Mouse (Mus musculus) monocyte, adult 5-6 weeks (primary cell): ENCODE data around the gene Atxn7l3b. TPM values are rescaled to one million over a fixed set of nuclear protein-coding genes. Genes with fewer than 3 reads are reported as not detected.

ENCODE experiments used
- ATAC-seq: fragments of 153-309, 156-312 bp; replicated peaks from 2 replicates; pipeline ENCODE4 v1.8.0; 2017; ENCODE audit warnings: mild to moderate bottlenecking; ENCODE audit not compliant: low TSS enrichment, insufficient number of reproducible peaks, severe bottlenecking, poor library complexity, low FRiP score
- total RNA-seq: library from RNA; stranded (forward); fragments of 200-1000, 200-491, 200-594 nt; gene quantifications from 3 replicates; pipeline ENCODE4 v1.2.3, GENCODE M21; 2017

Gene Atxn7l3b
- total RNA-seq, 1 experiment from 2014 or later, result 47.3 TPM

DNA sequence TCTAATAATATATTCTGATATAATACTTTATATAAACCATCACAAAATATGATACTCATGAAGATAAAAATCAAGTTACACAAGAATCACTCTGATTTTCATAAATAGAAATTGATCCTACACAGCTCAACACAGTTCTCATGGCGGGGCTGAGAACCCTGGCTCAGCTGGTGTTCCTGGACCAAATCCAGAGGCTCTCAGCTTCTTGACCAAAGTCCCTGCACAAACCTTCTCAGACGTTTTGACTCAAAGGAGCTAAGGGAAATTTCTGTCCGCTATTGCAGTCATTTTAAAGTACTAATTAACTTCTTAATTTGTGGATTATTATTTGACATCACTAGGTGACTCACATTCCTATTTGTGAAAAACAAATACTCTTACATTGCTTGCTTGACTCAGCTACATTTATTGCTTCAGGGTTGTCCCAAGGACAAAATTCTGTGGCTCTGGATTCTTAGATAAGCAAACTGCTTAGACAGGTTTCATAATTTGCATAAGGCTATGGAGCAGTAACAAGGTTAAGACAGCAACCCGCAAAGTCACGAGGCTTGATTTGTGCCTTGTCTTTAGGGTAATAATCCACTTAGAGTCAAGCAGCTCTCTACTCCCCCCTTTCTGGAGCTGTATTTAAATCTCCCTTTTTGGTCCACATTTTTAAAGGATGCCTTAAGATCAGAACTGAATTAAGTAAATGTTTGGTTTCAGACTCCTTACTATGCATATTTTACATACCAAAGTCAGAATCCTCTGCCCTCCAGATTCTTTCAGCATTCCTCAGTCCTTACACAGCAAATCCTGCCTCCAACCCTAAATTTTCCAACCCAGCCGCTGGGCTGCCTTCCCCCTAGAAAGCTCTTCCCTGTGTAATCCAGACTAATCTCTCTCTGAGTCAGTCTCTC, 45.8 kb downstream of the Atxn7l3b start:
- ATAC-seq, result no peak

DNA sequence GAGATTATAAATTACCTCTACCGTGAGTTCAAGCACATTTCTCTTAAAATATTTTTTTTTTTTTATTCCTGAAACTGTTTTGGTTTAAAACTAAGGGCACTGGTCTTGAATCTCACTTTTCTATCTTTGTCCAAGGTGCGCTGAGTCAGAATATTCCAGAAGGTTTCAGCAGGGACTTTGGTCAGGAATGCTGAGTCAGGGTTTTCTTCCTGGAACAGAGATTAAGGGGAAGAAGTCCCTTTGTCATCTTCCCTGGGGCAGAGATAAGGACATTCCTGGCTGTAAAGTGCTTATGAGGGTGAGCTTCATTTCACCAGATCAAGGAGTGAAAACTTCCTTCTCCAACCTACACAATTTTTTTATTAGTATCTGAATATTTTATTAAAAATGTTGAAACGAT, 46.7 kb downstream of the Atxn7l3b start:
- no peak for ATAC-seq

DNA sequence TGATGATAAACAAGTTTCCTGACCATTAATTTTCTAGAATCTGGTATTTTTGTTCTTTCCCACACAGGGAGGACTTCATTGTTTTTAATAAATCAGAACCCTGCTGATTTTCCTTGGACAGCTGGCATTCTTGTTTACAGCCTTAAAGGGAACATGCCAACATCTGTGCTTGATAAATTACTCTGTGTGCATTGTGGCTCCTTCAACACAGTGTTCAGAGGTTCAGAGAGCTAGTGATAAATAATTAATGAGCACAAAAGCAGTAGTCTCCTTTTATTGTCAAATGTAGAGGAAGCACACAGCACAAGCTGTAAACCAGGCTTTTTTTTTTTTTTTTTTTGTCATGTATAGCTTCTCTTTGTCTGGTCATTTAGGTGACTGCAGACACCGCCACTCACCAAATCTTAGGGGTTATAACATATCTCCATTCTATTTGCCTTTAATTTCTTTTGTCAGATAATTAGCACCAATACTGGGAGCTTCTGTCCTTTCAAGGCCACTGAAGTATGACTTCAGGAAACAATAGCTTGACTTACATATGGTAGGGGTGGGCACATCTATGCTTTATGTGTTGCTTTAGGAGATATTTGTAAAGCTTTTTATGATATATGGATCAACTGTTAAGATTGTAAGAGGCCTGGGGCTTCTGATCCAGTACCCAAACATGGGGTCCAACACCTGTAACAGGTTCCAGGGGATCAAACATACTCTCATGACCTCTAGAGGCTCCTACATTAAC, 52.0 kb downstream of the Atxn7l3b start:
- ATAC-seq, result no peak
